Mouse (Mus musculus): ENCODE results near the gene Lrch4. TPM values are rescaled to one million over a fixed set of nuclear protein-coding genes. Genes with fewer than 3 reads are reported as not detected.

Gene Lrch4
- 100 to 1,000 TPM; 216 to 222 TPM for total RNA-seq (2023)

DNA sequence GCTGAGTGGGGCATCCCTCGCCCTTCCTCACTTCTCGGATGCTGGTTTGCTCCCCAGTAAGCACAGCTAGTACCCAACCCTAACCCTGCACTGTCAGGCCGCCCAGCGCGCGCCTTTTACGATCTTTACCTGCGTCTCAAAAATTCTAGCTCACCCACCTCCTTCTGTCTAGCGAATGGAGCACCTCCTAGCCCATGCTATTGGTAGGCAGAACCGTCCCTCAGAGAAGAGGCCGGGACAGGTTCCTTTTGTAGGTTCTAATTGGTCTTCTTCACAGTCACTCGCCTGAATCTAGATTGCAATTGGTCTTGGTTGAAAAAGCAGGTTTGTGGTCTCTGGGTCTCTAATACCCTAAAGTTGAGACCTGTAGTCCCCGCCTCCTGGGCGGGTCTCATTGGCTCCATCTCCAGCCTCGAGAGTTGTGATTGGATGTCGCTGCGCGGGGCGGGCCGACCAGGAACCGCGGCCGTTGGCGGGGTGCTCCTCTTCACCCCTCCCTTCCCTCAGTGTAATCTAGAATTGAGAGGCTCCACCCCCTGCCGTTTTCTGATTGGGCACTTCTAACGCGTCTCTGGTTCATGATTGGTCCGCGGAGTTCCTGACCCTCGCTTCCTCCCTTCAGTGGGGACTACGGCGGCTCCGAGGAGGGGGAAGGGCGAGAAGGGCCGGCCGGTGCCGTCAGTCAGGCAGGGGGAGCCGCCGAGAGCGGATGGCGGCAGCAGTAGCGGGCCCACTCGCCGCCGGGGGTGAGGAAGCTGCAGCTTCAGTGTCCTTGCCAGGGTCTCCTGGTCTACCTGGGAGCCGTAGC is at the start of gene Lrch4, which contains the start of the genes Fbxo24 and Gm20605:
Gene Lrch4 (plus strand): TSS at position 624 of the 808 bp plus-strand sequence.
Gene Fbxo24 (minus strand): TSS at position 505 of the 808 bp plus-strand sequence.
Gene Gm20605 (plus strand): TSS at position 678 of the 808 bp plus-strand sequence.

DNA sequence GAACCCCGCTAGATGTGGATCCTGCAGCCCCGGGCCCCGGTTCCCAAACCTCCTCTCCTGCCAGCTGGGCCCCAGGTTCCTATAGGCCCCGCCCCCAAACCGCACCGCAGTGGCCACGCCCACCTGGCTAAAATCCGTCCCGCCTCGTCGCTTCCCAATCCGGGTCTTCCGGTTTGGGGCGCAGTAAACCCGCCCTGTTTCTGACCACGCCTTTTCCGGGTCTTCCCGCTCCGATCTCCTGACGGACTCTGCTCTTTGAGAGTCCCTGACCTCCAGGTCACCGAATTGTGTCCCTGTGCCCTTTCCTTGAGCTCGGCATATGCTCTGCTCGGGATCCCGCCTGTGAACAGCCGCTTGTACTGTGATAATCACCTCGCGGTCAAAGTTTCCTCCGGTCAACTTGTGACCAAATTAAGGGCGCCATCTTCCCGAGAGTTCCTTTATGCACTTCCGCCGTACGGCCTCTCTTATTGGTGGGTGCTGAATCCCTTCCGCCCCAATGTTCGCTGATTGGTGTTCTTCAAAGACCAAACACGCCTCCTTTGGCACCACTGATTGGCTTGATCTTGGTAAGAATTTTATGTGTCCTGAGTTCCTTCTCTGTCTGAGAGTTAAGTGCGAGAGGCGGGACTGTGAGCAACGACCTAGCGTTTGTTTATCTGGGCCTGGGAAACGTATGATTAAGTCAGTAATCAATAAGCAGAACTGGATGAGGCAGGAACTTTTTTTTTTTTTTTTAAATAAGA is 28.1 kb upstream of the Lrch4 start, which contains the start of gene Mospd3:
Gene Mospd3 (minus strand): TSS at position 440 of the 746 bp plus-strand sequence.

GRCm38 (mm10) chr5:137613550-137613949 is 15.4 kb upstream of the Lrch4 start, which contains the start of gene Pcolce:
Pcolce (minus strand) TSS chr5:137613784.

DNA sequence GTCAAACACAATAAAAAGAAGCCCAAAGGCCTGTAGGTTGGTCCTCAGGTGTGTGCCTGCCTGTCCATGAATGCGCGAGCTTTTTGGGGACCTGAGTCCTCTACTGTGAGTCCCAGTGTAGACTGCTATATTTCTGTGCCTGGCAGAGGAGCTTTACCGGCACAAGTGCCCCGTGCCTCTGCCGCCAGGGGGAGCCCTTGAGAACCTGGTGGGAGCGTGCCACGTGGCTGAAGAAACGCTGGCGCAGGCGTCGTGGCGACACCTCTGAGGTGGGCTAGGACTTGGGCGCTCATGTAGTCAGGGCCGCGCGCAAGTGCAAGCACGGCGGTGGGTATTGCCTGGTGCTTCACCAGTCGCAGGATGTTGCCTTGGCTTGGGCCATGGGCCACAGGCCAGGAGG is 12.1 kb downstream of the Lrch4 start, which contains the start of gene Sap25:
Gene Sap25 (plus strand): TSS at position 281 of the 400 bp plus-strand sequence.

DNA sequence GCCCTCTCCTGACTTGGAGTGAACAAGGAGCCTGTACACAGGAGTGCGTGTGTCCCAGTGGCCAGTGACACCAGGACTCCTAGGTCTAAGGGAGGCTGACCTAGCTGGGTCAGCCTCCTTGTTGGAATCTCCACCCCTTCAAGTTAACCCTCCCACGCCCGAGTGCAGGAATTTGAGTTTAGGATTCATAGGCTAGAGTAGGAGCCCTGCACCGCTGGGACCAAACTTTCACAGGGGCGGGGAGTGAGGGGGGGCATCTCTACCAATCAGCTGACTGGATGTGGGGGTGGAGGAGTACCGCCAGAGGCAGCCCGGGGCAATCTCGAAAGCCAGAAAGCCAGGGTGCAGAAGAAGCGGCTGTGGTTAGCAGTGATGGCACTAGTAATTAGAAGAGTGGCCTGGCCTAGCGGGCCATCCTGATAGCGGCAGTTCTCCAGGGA is 16.8 kb downstream of the Lrch4 start, which contains the start of gene Irs3:
Gene Irs3 (minus strand): TSS at position 63 of the 440 bp plus-strand sequence.

DNA sequence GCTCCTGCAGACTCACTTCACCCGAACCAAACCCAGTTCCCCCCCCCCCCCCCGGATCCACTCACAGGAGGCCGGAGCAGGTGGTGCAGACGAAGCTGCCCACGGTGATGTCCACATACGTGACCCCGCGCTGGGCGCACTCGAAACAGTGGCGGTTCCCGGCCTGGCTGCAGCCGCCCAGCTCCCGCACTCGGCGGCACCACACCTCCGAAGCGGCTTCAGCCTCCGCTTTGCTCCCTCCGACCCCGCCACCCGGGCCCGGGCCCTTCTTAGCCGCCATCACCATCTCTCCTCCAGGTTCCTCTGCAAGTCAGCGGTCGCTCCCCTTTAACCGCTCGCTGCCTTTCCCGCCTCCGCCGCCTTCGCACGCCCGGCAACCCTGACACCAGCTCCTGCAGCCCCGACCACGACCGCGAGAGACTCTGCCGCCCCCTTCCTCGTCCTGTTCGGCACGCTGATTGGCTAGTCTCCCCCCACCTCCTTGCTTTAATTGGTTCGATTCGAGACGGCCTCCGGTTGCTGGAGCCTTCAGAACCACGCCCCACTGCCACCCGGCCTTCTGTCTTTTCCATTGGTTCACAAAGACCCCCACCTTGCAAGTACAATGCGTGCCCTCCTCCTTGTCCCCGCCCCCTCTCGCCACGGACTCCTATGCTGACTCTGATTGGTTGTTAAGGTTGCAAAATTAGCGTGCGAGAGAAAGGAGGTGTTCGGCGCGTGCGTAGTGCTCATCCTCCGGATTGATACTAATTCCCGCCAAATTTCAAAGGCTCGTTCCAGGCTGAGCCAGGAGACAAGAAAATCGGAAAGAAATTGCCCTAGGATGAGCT is 55.6 kb downstream of the Lrch4 start, which contains the start of gene Agfg2:
Gene Agfg2 (minus strand): TSS at position 433 of the 830 bp plus-strand sequence.

Other genes with a start within 250 kb of the Lrch4 start
- not detected for gene Zan, start 152.1 kb upstream of the Lrch4 start, total RNA-seq (2023)
- gene Pop7, start 126.6 kb upstream of the Lrch4 start, total RNA-seq (2023), result 10 to 100 TPM; 24.3 to 29.7 TPM
- gene Gigyf1, start 110.6 kb upstream of the Lrch4 start, total RNA-seq (2023), result 100 to 1,000 TPM; 123 to 130 TPM
- gene Epo, start 95.9 kb upstream of the Lrch4 start, total RNA-seq (2023), result not detected
- gene Gnb2, start 95.6 kb upstream of the Lrch4 start, total RNA-seq (2023), result 100 to 1,000 TPM; 426 to 449 TPM
- not detected for gene Actl6b, start 75.6 kb upstream of the Lrch4 start, total RNA-seq (2023)
- 1 to 10 TPM in 1 of 2 experiments, not detected in 1; 1.2 TPM for gene Tfr2, start 59.3 kb upstream of the Lrch4 start, total RNA-seq (2023)
- 10 to 100 TPM; 35.1 to 36.0 TPM for gene Mospd3, start 28.1 kb upstream of the Lrch4 start, total RNA-seq (2023)
- gene Pcolce, start 15.3 kb upstream of the Lrch4 start, total RNA-seq (2023), result 1 to 10 TPM in 1 of 2 experiments, not detected in 1; 1.6 TPM
- under 1 TPM in 1 of 2 experiments, not detected in 1; 0.39 TPM for gene Fbxo24, start 119 bp upstream of the Lrch4 start, total RNA-seq (2023)
- gene Gm20605, start 54 bp downstream of the Lrch4 start, total RNA-seq (2023), result 10 to 100 TPM; 65.4 to 76.3 TPM
- 100 to 1,000 TPM; 113 to 123 TPM for gene Sap25, start 12.2 kb downstream of the Lrch4 start, total RNA-seq (2023)
- not detected for gene Irs3, start 16.6 kb downstream of the Lrch4 start, total RNA-seq (2023)
- gene Agfg2, start 55.6 kb downstream of the Lrch4 start, total RNA-seq (2023), result 10 to 100 TPM; 17.9 to 21.4 TPM
- under 1 TPM; 0.21 to 0.78 TPM for gene Nyap1, start 112.5 kb downstream of the Lrch4 start, total RNA-seq (2023)
- gene Tsc22d4, start 116.6 kb downstream of the Lrch4 start, total RNA-seq (2023), result 100 to 1,000 TPM; 233 to 247 TPM
- gene Ppp1r35, start 149.7 kb downstream of the Lrch4 start, total RNA-seq (2023), result 10 to 100 TPM; 26.7 to 28.6 TPM
- 10 to 100 TPM; 76.0 to 99.8 TPM for gene Mepce, start 158.5 kb downstream of the Lrch4 start, total RNA-seq (2023)
- 10 to 100 TPM; 21.1 to 23.3 TPM for gene Zcwpw1, start 158.7 kb downstream of the Lrch4 start, total RNA-seq (2023)
- gene Pilra, start 207.2 kb downstream of the Lrch4 start, total RNA-seq (2023), result 1 to 10 TPM; 2.1 to 2.2 TPM
- gene Pilrb1, start 229.0 kb downstream of the Lrch4 start, total RNA-seq (2023), result 1 to 10 TPM in 1 of 2 experiments, not detected in 1; 3.2 TPM
- 1 to 10 TPM in 1 of 2 experiments, not detected in 1; 1.1 TPM for gene Pilrb2, start 242.7 kb downstream of the Lrch4 start, total RNA-seq (2023)